Mouse (Mus musculus) retina, postnatal 1 day (tissue): ENCODE measurements around the gene Trem1.

Experiments used
- DNase-seq: peaks from one replicate; pipeline ENCODE4 v3.0.0-alpha.2; 2012

Trem1 gene

GRCm38 (mm10) chr17:48232518-48232917 lies at the start of gene Trem1:
Trem1 (plus strand) TSS chr17:48232768.
- DNase-seq = no peak

GRCm38 (mm10) chr17:48185252-48185651 lies 47.3 kb upstream of the Trem1 start:
- DNase-seq = no peak

GRCm38 (mm10) chr17:48192366-48192765 lies 40.2 kb upstream of the Trem1 start:
- DNase-seq = no peak

GRCm38 (mm10) chr17:48203086-48203485 lies 29.5 kb upstream of the Trem1 start:
- no peak for DNase-seq

DNA sequence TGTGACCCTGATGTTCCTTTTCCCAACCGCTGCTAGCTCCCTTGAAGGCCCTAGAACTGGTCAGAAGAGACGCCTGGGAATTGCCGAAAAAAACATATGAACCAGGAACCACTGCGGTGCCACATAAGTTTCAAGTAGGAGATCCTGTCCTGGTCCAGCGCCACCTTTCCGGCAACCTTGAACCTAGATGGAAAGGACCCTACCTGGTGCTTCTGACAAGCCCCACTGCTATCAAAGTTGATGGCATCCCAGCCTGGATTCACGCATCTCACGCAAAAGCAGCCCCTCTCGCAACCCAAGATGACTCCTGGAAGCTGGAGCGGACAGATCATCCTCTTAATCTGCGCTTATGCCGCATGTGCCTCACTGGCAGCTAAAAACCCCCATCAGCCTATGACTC lies 20.0 kb upstream of the Trem1 start:
- no peak for DNase-seq

DNA sequence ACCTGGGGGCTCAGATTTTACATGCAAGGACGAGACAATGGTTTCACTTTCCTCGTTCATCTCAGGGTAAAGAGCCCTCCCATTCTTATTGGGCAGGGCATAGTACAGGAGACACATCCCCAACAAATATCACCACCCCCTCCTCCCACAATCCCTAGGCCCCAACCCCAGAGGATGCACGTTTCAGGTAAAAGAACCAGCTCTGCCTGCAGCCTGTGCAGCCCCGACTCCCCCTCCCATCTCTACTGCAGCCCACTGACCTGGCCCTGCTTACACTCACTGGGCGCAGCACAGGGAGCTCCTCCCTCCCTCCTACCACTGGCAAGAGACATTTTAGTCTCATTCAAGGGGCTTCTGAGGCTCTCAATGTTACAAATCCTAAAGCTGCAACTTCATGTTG lies 19.1 kb upstream of the Trem1 start:
- DNase-seq = no peak

DNA sequence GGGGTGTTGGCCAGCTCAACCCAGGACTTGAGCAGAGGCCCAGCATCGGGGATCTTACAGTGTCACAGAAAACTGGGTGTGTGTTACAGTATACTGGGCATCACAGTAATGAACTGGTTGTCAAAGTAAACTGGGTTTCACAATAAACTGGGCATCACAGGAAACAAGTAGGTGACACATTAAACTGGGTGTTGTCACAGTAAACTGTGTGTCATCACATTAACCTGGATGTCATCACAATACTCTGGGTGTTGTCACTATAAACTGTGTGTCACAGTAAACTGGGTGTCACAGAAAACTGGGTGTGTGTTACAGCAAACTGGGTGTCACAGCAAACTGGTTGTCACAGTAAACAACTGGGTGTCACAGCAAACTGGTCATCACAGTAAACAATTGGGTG lies 17.1 kb upstream of the Trem1 start:
- DNase-seq = no peak

GRCm38 (mm10) chr17:48230680-48231079 lies 1.9 kb upstream of the Trem1 start:
- no peak for DNase-seq

- DNase-seq = no peak
These were observed 1.2 kb downstream of the Trem1 start for GRCm38 (mm10) chr17:48233789-48234188.

GRCm38 (mm10) chr17:48234550-48234949 lies 2.0 kb downstream of the Trem1 start:
- no peak for DNase-seq

DNA sequence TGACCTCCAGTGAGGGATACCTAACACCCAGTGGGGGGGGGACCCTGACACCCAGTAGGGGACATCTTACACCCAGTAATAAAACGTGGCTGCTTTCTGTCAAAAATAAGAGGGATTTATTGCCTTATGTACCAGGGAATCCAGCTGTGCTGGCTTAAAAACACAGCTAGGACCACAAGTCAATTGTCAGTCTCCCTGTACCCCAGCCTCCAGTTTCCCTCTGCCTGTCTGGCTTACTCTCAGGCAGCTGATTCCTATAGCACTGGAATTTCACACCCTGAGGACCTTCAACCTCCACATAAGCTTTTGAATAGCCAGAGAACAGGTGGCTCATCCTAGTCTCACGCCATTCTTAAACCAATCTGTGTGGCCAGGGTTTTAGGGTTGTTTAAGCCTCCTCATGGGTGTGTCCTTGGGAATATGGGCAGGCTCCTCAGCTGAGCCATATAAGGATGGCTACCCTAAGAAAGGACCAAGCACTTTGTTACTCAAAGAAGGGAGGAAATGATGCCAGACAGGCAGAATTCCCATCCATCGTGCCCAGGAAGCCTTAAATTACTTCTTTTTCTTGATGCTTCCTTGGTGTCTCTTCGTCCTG lies 3.3 kb downstream of the Trem1 start:
- no peak for DNase-seq

DNA sequence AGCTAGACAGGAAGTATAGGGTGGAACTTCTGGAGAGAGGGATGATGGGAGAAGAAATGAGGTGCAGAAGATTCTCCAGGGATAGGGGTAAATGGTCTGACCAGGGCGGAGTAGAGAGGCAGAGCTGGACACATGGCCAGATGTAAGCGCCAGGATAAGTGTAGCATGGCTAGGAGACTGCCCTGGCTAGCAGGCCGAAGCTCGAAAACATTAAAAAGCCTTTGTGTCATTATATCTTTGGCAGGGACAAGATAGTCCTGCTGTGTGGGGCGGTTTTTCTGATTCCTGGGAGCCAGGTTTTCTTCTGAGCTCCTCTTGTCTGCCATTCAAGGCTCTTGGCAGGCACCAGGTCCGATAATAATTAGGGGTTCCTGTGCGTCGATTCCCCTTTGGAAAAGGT lies 5.1 kb downstream of the Trem1 start:
- no peak for DNase-seq

DNA sequence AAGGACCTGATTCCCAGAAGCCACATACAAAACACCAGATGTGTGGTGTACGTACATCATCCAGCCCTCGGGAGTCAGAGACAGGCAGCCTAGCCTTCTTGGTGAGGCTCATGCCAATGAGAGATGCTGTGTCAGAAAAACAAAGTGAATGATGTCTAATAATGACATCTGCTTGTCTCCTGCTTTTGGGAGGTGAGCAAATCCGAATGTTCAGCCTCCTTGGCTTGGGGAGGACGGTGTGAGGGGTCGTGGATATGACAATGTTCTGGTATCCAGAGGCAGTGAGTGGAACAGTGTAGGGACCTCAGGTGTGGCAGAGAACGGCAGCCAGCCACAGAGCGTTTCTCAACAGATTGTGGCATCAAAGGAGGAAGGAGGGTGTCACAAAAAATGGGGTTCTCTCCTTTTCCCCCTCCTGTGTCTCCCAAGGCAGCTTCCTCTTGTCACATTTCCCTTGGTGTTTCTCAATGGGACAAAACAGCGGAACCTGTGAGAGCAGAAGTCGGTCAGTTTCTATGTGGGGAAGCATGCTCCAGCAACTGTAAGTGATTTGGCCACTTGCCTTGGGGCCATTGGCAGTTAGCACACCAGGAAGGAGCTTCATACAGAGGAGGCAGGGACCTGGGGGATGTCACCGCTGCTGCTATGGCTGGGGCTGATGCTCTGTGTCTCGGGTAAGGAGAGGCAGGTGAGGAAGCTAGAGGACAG lies 14.8 kb downstream of the Trem1 start, which contains the start of gene Trem3:
Gene Trem3, plus strand, starts transcription at position 557 of the 708 bp plus-strand sequence.
- peak; percentile 9 for DNase-seq

- DNase-seq = no peak
These were observed 16.5 kb downstream of the Trem1 start for GRCm38 (mm10) chr17:48249039-48249438.

DNA sequence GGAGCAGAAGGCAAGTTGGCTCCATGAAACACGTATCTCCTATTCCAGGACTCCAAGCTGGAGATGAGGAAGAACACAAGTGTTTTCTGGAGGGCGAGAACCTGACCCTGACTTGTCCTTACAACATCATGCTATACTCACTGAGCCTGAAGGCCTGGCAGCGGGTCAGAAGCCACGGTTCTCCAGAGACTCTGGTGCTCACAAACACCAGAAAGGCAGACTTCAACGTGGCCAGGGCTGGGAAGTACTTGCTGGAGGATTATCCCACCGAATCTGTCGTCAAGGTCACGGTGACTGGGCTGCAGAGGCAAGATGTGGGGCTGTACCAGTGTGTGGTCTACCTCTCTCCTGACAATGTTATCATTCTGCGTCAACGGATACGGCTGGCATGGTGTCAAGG lies 16.9 kb downstream of the Trem1 start:
- no peak for DNase-seq

DNA sequence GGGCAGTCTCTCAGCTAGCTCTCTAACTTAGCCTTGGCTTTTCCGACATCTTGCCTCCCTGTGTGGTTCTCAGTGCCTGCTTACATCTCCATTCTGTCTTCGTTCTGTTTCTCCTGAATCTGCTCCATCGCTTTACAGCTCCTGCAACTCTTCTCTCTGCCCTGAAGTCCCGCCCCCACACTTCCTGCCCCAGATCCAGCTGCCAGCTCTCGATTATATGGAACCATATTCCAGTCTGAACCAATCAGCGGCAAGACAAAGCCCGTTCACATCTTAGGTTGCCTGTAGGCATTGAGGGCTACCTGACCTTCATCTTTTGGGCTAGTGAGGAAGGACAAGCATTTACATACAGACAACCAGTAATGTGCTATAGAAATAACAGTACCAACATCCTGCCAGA lies 18.1 kb downstream of the Trem1 start:
- DNase-seq = no peak

DNA sequence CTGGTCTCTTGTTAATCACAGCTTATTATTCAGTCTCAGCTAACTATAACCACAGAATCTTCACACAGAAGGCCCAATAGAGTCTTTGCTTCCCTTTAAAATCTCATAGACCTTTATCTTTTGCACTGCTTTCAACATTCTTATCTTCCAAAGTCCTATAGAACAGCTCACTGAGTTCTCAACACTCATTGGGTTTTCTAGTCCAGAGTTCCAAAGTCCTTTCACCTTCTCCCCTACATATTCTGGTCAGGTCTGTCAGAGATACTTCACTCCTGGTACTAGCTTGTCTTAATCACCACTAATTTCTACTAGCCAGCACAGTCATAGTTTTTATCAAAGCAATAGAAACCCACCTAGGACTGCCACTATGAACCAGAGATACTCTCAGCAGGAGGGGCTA lies 24.0 kb downstream of the Trem1 start:
- DNase-seq = no peak

- DNase-seq = no peak
These were observed 29.3 kb downstream of the Trem1 start for GRCm38 (mm10) chr17:48261868-48262267.

- no peak for DNase-seq
These were observed 31.3 kb downstream of the Trem1 start, which contains the start of gene Treml4 for GRCm38 (mm10) chr17:48263741-48264362. Treml4 (plus strand) TSS chr17:48264295.

- no peak for DNase-seq
These were observed 32.1 kb downstream of the Trem1 start for GRCm38 (mm10) chr17:48264662-48265061.

GRCm38 (mm10) chr17:48266138-48266537 lies 33.6 kb downstream of the Trem1 start:
- no peak for DNase-seq

GRCm38 (mm10) chr17:48266610-48267304 lies 34.2 kb downstream of the Trem1 start:
- DNase-seq = no peak

DNA sequence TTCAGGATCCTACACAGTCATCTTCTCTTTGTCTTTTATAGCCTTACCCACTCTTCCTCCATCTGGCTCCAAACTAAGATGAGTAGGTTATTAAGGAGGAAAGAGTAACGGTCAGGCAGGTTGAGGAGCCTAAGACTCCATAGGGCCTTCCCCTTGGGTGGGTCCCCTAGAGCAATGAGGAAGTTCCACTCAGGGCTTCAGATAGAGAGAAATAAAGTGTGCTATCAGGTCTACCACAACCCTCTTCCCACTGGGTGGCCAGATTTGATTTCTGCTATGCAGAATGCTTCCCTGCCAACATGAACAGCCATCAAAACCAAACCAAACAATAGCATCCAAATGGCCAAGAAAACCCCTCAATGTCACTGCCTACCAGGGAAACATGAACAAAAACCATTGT lies 35.0 kb downstream of the Trem1 start:
- DNase-seq = no peak

DNA sequence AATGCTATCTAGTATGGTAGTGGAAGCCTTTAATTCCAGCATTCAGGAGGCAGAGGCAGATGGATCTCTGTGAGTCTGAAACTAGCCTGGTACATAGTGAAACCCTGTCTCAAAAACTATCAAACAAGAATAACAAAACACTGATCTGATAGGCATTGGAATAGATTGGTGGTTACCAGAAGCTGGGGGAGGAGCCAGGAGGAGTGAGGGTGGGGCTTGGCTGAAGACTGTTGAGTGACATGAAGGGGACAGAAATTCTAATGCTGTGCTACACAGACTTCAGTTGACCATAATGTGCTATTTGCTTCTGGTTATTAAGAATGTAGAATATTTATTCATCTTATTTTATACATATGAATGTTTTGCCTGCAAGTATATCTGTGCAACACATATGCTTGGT lies 35.7 kb downstream of the Trem1 start:
- DNase-seq = no peak
